Mouse (Mus musculus): Measurements from ENCODE around the gene Gm12185. TPM values are rescaled to one million over a fixed set of nuclear protein-coding genes. Genes with fewer than 3 reads are reported as not detected.

Gm12185 gene
- polyA plus RNA-seq, 1 experiment from 2014 or later = not detected

Other genes starting within 250 kb of the Gm12185 start
- gene Rack1, start 191.9 kb downstream of the Gm12185 start, polyA plus RNA-seq (2015; fragmentation: Nextera tagmentation; extraction: Ambion mirVana) = 634 and 687 TPM in 2 replicates
- 4.6 and 5.7 TPM in 2 replicates for gene Trim41, start 174.9 kb downstream of the Gm12185 start, polyA plus RNA-seq (2015; fragmentation: Nextera tagmentation; extraction: Ambion mirVana)
- 1.7 and 2.6 TPM in 2 replicates for gene Trim7, start 166.1 kb downstream of the Gm12185 start, polyA plus RNA-seq (2015; fragmentation: Nextera tagmentation; extraction: Ambion mirVana)
- gene Gm12184, start 165.6 kb downstream of the Gm12185 start, polyA plus RNA-seq (2015; fragmentation: Nextera tagmentation; extraction: Ambion mirVana) = 0.98 and 1.5 TPM in 2 replicates
- 13.1 and 13.3 TPM in 2 replicates for gene Irgm1, start 120.5 kb downstream of the Gm12185 start, polyA plus RNA-seq (2015; fragmentation: Nextera tagmentation; extraction: Ambion mirVana)
- gene Gm5431, start 90.0 kb downstream of the Gm12185 start, polyA plus RNA-seq (2015; fragmentation: Nextera tagmentation; extraction: Ambion mirVana) = 0.32 and 0.36 TPM in 2 replicates
- gene Psme2b, start 46.0 kb downstream of the Gm12185 start, polyA plus RNA-seq (2015; fragmentation: Nextera tagmentation; extraction: Ambion mirVana) = 3.2 and 10.3 TPM in 2 replicates
- gene Olfr56, start 13.3 kb downstream of the Gm12185 start, polyA plus RNA-seq (2015; fragmentation: Nextera tagmentation; extraction: Ambion mirVana) = not detected in 2 replicates
- gene 9930111J21Rik1, start 12.8 kb downstream of the Gm12185 start, polyA plus RNA-seq (2015; fragmentation: Nextera tagmentation; extraction: Ambion mirVana) = 1.1 and 1.4 TPM in 2 replicates
- gene Tgtp1, start 1.9 kb upstream of the Gm12185 start, polyA plus RNA-seq (2015; fragmentation: Nextera tagmentation; extraction: Ambion mirVana) = 2.3 TPM in 2 replicates
- 1.1 and 1.3 TPM in 2 replicates for gene 9930111J21Rik2, start 59.0 kb upstream of the Gm12185 start, polyA plus RNA-seq (2015; fragmentation: Nextera tagmentation; extraction: Ambion mirVana)
- gene Tgtp2, start 72.0 kb upstream of the Gm12185 start, polyA plus RNA-seq (2015; fragmentation: Nextera tagmentation; extraction: Ambion mirVana) = 0.41 TPM in 1 of 2 replicates, not detected in the other
- 1.8 and 2.7 TPM in 2 replicates for gene Ifi47, start 84.4 kb upstream of the Gm12185 start, polyA plus RNA-seq (2015; fragmentation: Nextera tagmentation; extraction: Ambion mirVana)
- gene Olfr1396, start 122.6 kb upstream of the Gm12185 start, polyA plus RNA-seq (2015; fragmentation: Nextera tagmentation; extraction: Ambion mirVana) = not detected in 2 replicates
- not detected in 2 replicates for gene Olfr1395, start 150.0 kb upstream of the Gm12185 start, polyA plus RNA-seq (2015; fragmentation: Nextera tagmentation; extraction: Ambion mirVana)
- not detected in 2 replicates for gene Olfr1394, start 162.2 kb upstream of the Gm12185 start, polyA plus RNA-seq (2015; fragmentation: Nextera tagmentation; extraction: Ambion mirVana)
- 1.2 and 2.1 TPM in 2 replicates for gene Btnl9, start 194.9 kb upstream of the Gm12185 start, polyA plus RNA-seq (2015; fragmentation: Nextera tagmentation; extraction: Ambion mirVana)
- gene Zfp62, start 211.1 kb upstream of the Gm12185 start, polyA plus RNA-seq (2015; fragmentation: Nextera tagmentation; extraction: Ambion mirVana) = 30.3 and 32.9 TPM in 2 replicates